Mouse (Mus musculus): Measurements from ENCODE around the gene Il18bp. TPM values are rescaled to one million over a fixed set of nuclear protein-coding genes. Genes with fewer than 3 reads are reported as not detected.

The Il18bp gene
- polyA plus RNA-seq (2012; rRNA removed) = 1.9 and 2.6 TPM in 2 replicates

GRCm38 (mm10) chr7:102018590-102018989 lies at the start of gene Il18bp:
TSS of gene Il18bp (minus strand) at chr7:102018690.

GRCm38 (mm10) chr7:102065046-102065891 lies 46.8 kb upstream of the Il18bp start, which contains the start of the genes Rnf121, Xndc1 and Xntrpc:
TSS of gene Rnf121 (minus strand) at chr7:102065469.
TSS of gene Xndc1 (plus strand) at chr7:102065511.
TSS of gene Xntrpc (plus strand) at chr7:102065713.

Other genes with a start within 250 kb of the Il18bp start
- 0.84 and 1.1 TPM in 2 replicates for gene Phox2a, start 200.4 kb downstream of the Il18bp start, polyA plus RNA-seq (2012; rRNA removed)
- gene Inppl1, start 180.5 kb downstream of the Il18bp start, polyA plus RNA-seq (2012; rRNA removed) = 74.6 and 87.9 TPM in 2 replicates
- gene Folr2, start 161.5 kb downstream of the Il18bp start, polyA plus RNA-seq (2012; rRNA removed) = 5.5 and 6.8 TPM in 2 replicates
- gene Anapc15, start 155.0 kb downstream of the Il18bp start, polyA plus RNA-seq (2012; rRNA removed) = 34.4 and 45.5 TPM in 2 replicates
- 0.87 and 1.6 TPM in 2 replicates for gene Folr1, start 147.9 kb downstream of the Il18bp start, polyA plus RNA-seq (2012; rRNA removed)
- 136 and 171 TPM in 2 replicates for gene Lamtor1, start 112.8 kb downstream of the Il18bp start, polyA plus RNA-seq (2012; rRNA removed)
- 0.04 TPM in 1 of 2 replicates, not detected in the other for gene Tomt, start 112.3 kb downstream of the Il18bp start, polyA plus RNA-seq (2012; rRNA removed)
- 2.9 and 4.7 TPM in 2 replicates for gene Lrrc51, start 84.8 kb downstream of the Il18bp start, polyA plus RNA-seq (2012; rRNA removed)
- 30.8 and 33.0 TPM in 2 replicates for gene Numa1, start 84.6 kb downstream of the Il18bp start, polyA plus RNA-seq (2012; rRNA removed)
- 10.6 and 12.9 TPM in 2 replicates for gene Rnf121, start 46.8 kb upstream of the Il18bp start, polyA plus RNA-seq (2012; rRNA removed)
- gene Xndc1, start 46.8 kb upstream of the Il18bp start, polyA plus RNA-seq (2012; rRNA removed) = 9.8 and 11.4 TPM in 2 replicates
- gene Xntrpc, start 47.0 kb upstream of the Il18bp start, polyA plus RNA-seq (2012; rRNA removed) = 0.27 and 0.56 TPM in 2 replicates
- gene Trpc2, start 64.4 kb upstream of the Il18bp start, polyA plus RNA-seq (2012; rRNA removed) = 0.38 and 0.76 TPM in 2 replicates
- gene Art1, start 83.1 kb upstream of the Il18bp start, polyA plus RNA-seq (2012; rRNA removed) = 2.2 and 4.2 TPM in 2 replicates
- 0.16 and 0.40 TPM in 2 replicates for gene Art5, start 90.8 kb upstream of the Il18bp start, polyA plus RNA-seq (2012; rRNA removed)
- gene Chrna10, start 98.1 kb upstream of the Il18bp start, polyA plus RNA-seq (2012; rRNA removed) = 0.04 and 0.08 TPM in 2 replicates
- 4.6 and 5.4 TPM in 2 replicates for gene Nup98, start 191.5 kb upstream of the Il18bp start, polyA plus RNA-seq (2012; rRNA removed)
- 118 and 123 TPM in 2 replicates for gene Pgap2, start 191.5 kb upstream of the Il18bp start, polyA plus RNA-seq (2012; rRNA removed)
- 48.4 and 53.1 TPM in 2 replicates for gene Rhog, start 237.4 kb upstream of the Il18bp start, polyA plus RNA-seq (2012; rRNA removed)
- gene Stim1, start 249.1 kb upstream of the Il18bp start, polyA plus RNA-seq (2012; rRNA removed) = 29.9 and 33.5 TPM in 2 replicates

All from stomach, adult 2 months (tissue).